Mouse (Mus musculus): ENCODE data around the gene Scg5. TPM values are rescaled to one million over a fixed set of nuclear protein-coding genes. Genes with fewer than 3 reads are reported as not detected.

Gene Scg5
- polyA plus RNA-seq, 1 experiment from 2014 or later, result 0.61 TPM

DNA sequence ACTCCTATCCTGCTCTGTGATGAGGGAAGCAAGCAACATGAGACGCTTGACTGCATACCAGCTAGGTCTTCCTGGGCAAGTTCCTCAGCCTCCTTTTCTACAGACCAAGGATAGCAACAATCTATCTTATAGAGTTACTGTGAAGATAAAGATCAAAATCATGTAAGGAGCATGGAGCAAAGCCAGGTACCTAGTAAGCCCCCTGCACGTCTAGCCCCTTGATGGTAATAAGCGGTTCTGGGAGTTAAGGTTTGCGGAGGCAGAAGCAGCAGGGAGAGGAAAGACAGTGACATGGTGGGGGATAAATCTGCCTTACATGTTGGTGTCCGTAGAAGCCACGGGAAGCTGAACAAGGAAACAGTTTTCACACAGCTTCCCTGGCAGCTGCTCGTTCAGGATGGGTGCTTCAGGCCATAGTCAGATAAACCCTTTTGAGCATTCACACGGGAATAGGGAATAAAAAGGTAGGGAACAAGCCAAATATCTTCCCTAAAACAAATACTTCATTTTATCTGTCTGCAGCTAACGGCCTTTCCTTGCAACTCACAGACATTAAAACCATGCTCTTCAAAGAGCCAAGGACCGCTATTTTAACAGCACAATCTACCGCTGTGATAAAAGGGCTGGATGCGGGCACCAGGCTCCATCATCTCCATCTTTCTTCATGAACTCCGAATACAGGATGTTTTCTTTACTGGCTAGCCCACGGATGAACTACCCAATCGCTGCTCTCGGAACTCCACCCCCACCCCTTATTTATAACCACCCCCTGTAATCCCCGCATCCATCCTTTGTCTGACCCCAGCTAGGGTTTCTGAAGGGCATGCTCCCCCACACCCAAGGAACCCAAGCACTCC lies 607 bp downstream of the Scg5 start:
- Histone ChIP-seq H3K27ac (no peak overlapping the region), H3K4me1 (peaks cover 11% of the 10 kb centered on the region), H3K9me3 (replicated peaks) (no peaks in the 10 kb centered on the region), H3K4me3 (peak overlapping the region; percentile 47), H3K36me3 (peaks cover 26% of the 10 kb centered on the region), H3K27me3 (ENCODE audit: low read depth, poor library complexity, severe bottlenecking) (no peaks in the 10 kb centered on the region)
- 23% methylated on average over 17 of the region's 17 CpGs for WGBS
- DNase-seq (ENCODE audit: low spot score), result no peak

DNA sequence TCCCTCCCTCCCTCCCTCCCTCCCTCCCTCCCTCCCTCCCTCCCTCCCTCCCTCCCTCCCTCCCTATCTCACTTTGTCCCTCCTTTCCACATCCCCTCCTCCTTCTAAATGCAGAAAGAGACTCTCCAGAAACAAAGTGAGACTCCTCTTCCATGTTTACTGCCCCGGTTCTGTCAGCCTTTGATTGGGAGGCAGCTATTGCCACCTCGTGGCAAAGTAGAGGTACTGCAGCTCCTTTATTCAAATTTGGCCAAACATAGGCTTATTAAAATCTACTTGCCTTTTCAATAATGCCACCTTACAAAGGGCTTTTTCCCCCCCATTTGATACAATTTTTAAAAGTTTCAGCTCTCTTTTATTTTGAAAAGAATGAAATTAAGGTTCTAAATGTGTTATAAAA lies 5.0 kb downstream of the Scg5 start:
- no peak overlapping the region for H3K4me3 ChIP-seq
- H3K9me3 ChIP-seq (replicated peaks), result no peaks in the 10 kb centered on the region
- H3K36me3 ChIP-seq, result no peaks in the 10 kb centered on the region
- H3K4me1 ChIP-seq, result peaks cover 9% of the 10 kb centered on the region
- no peak overlapping the region for H3K27ac ChIP-seq
- 0% methylated on average over 2 of the region's 2 CpGs for WGBS
- DNase-seq (ENCODE audit: low spot score), result peak; percentile 58
- no peaks in the 10 kb centered on the region for H3K27me3 ChIP-seq (ENCODE audit: low read depth, poor library complexity, severe bottlenecking)

DNA sequence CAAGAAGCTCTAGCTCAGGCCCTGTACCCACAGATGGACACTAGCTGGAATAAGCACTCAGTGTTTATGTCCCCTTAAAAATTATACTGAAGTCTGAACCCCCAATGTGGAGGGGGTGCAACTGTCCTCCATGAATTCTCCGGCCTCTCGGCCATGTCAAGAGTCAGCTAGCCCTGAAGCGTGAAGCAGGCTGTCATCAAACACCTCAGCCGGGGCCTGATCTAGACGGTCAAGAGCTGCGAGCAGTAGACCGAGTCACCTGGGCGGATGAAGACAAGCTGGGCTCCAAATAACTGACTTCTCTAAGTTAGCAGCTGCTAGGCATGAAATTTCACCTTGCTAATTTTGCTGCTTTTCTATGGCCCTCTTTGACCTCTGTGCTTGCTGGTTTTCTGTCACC lies 6.6 kb downstream of the Scg5 start:
- no peaks in the 10 kb centered on the region for H3K36me3 ChIP-seq
- no peak overlapping the region for H3K27ac ChIP-seq
- no peak for DNase-seq (ENCODE audit: low spot score)
- 96% methylated on average over 8 of the region's 8 CpGs for WGBS
- 0 out of 2 replicates have a peak, but pooled peaks cover 3% of the 10 kb centered on the region for H3K4me1 ChIP-seq
- no peaks in the 10 kb centered on the region for H3K9me3 ChIP-seq (replicated peaks)
- no peak overlapping the region for H3K4me3 ChIP-seq
- no peaks in the 10 kb centered on the region for H3K27me3 ChIP-seq (ENCODE audit: low read depth, poor library complexity, severe bottlenecking)

DNA sequence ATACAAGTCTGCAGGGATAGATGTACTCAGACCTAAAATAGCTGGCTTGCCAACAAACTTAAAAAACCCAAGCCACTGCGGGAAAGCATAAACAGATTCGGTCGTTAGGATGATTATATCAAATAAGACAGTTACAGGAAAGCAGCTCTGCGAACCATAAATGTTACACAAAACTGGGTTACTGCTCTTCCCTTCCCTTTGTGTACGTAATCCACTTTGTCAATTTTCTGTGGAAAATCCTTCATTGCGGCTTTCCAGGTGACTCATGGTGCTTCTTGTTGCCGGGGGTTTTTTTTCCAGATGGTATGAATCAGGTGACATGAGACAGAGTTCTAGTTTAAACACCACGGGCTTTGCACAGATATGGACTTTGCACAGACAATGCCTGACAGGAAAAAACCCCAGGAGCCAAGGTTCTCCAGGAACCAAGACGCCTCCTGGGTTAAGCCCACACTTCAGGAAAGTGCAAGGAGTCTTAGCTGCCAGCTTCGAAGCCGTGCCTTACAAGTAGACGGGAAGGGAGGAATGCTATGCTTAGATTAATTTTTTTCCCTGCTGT lies 7.7 kb downstream of the Scg5 start:
- Histone ChIP-seq H3K9me3 (replicated peaks) (no peaks in the 10 kb centered on the region), H3K27me3 (ENCODE audit: low read depth, poor library complexity, severe bottlenecking) (no peaks in the 10 kb centered on the region), H3K27ac (no peak overlapping the region), H3K4me1 (0 out of 2 replicates have a peak, but pooled peaks cover 3% of the 10 kb centered on the region), H3K4me3 (no peak overlapping the region), H3K36me3 (no peaks in the 10 kb centered on the region)
- no peak for DNase-seq (ENCODE audit: low spot score)
- WGBS, result 85% methylated on average over 12 of the region's 12 CpGs

DNA sequence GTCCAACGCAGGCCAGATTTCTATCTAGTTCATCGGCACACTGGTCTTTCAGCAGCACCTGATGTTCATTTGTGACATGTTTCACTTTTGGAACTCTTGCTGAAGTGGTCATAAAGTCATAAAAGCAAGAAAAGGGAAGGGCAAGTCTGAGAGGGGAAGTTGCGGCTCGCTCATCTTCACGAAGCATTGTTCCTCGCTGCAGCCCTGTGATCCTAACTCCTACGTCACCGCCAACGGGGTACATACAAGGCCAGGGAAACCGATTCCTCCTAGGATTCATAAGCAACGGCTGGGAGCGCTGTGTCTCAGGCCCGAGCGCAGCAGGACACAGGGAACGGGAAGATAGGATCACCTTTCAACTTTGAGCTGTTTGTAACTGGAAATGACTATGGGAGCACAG lies 8.8 kb downstream of the Scg5 start:
- Histone ChIP-seq H3K36me3 (no peaks in the 10 kb centered on the region), H3K4me1 (0 out of 2 replicates have a peak, but pooled peaks cover 3% of the 10 kb centered on the region), H3K27me3 (ENCODE audit: low read depth, poor library complexity, severe bottlenecking) (no peaks in the 10 kb centered on the region), H3K9me3 (replicated peaks) (no peaks in the 10 kb centered on the region), H3K4me3 (no peak overlapping the region), H3K27ac (no peak overlapping the region)
- 93% methylated on average over 15 of the region's 15 CpGs for WGBS
- DNase-seq (ENCODE audit: low spot score), result no peak

DNA sequence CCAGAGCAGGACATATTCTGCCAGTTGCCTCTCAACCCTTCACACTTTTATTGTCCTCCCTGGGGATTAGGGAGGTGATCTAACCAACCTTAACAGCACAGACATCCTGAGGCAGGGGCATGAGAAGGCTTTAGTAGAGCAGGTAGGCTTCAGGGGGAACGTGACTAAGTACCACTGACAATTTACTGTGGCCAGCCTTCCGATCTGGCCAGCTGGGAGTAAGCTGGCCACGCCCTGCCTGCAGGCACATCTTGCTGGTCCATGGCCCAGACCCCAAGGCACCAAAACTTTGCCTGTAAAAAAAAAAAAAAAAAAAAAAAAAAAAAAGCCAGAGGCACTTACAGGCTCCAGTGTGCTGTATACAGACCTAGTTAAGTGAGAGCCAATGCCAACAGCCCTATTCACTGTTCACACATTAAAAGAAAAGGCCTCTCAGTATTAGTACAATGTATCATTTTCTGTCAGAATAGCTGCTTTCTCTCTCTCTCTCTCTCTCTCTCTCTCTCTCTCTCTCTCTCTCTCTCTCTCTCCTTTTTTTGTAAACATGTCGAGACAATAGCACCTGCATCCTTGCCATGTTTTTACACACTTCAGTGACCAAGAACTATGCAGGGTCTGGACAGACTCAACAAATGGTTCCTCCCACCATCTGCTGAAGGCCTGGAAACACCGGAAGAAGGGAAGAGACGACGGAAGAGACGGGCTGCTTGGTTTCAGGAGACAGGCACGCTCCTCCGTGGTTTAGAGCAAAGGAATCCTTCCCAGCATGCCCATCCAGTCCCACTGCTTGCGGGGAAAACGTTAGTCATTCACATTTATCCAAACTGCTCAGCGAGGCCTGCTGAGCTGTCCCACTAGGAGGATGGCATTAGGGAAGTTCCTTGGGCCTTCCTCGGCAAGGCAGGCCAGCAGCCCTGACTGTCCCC lies 11.0 kb downstream of the Scg5 start:
- no peak overlapping the region for H3K27ac ChIP-seq
- no peaks in the 10 kb centered on the region for H3K36me3 ChIP-seq
- WGBS, result 82% methylated on average over 14 of the region's 14 CpGs
- no peaks in the 10 kb centered on the region for H3K27me3 ChIP-seq (ENCODE audit: low read depth, poor library complexity, severe bottlenecking)
- H3K4me3 ChIP-seq, result no peak overlapping the region
- DNase-seq (ENCODE audit: low spot score), result no peak
- no peaks in the 10 kb centered on the region for H3K9me3 ChIP-seq (replicated peaks)
- 0 out of 2 replicates have a peak, but pooled peaks cover 3% of the 10 kb centered on the region for H3K4me1 ChIP-seq

- 23% methylated on average over 9 of the region's 9 CpGs for WGBS
- Histone ChIP-seq H3K27ac (no peak overlapping the region), H3K36me3 (no peaks in the 10 kb centered on the region), H3K4me1 (peaks cover 7% of the 10 kb centered on the region), H3K9me3 (replicated peaks) (no peaks in the 10 kb centered on the region), H3K27me3 (ENCODE audit: low read depth, poor library complexity, severe bottlenecking) (no peaks in the 10 kb centered on the region), H3K4me3 (no peak overlapping the region)
- DNase-seq (ENCODE audit: low spot score), result peak; percentile 90
These were observed 21.3 kb downstream of the Scg5 start for GRCm38 (mm10) chr2:113807640-113808039.

DNA sequence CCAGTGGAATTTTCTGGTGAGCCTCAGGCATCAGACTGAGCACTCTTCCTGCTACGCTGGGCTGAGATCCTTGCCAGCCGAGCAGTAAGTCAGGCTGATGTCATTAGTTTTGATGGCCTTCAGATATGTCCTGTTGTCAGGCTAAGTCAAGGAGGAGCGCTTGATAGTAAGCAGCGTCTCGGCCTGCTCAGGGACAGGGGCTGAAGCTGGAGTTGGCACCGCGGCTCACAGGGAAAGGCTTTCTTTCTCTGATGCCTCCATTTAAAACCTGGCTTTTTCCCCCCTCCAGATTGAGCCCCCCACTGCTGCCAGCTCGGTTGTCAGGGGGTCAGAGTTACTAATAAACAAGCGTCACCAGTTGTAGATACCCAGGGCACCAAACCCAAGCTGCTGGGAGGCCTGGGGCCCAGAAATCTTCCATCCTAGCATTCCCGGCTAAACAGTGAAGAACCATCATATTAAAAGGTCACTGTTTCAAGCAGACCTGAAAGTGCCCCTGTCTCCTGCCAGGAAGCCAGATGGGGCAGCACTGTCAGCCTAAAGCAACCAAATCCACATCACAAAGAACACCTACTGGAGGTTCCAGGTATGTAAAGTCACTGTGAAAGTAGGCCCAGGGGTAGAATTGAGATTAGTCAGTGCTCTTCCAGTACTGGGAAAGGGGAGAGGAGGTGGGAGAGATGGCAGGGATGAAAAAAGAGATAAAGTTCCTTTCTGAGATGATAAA lies 21.9 kb downstream of the Scg5 start:
- WGBS, result 64% methylated on average over 10 of the region's 10 CpGs
- H3K4me1 ChIP-seq, result peaks cover 7% of the 10 kb centered on the region
- peak overlapping the region; percentile 42; the same call in 1 of the 2 replicates for H3K27ac ChIP-seq
- H3K27me3 ChIP-seq (ENCODE audit: low read depth, poor library complexity, severe bottlenecking), result no peaks in the 10 kb centered on the region
- H3K9me3 ChIP-seq (replicated peaks), result no peaks in the 10 kb centered on the region
- no peaks in the 10 kb centered on the region for H3K36me3 ChIP-seq
- H3K4me3 ChIP-seq, result no peak overlapping the region
- DNase-seq (ENCODE audit: low spot score), result no peak

DNA sequence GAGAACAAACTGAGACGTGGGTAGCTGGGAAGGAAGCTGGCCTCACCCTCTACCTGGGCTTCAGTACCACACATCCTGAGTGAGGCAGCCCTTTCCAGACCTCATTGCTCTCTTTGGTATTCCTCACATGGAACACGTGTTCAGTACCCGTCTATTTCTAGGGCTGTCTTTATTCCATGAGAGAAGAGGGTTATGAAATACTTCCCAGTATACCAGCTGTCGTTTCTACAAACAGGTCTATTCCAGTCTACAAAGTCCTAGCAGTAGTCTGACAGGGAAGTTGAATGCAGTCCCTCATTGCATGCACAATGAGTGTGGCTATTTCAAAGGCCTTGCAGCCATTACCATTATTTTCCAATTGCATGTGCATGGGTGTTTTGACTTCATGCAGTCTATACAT lies 23.2 kb downstream of the Scg5 start:
- Histone ChIP-seq H3K4me3 (no peak overlapping the region), H3K4me1 (peaks cover 9% of the 10 kb centered on the region), H3K27me3 (ENCODE audit: low read depth, poor library complexity, severe bottlenecking) (no peaks in the 10 kb centered on the region), H3K36me3 (no peaks in the 10 kb centered on the region), H3K27ac (no peak overlapping the region), H3K9me3 (replicated peaks) (no peaks in the 10 kb centered on the region)
- no peak for DNase-seq (ENCODE audit: low spot score)
- 93% methylated on average over 4 of the region's 4 CpGs for WGBS

DNA sequence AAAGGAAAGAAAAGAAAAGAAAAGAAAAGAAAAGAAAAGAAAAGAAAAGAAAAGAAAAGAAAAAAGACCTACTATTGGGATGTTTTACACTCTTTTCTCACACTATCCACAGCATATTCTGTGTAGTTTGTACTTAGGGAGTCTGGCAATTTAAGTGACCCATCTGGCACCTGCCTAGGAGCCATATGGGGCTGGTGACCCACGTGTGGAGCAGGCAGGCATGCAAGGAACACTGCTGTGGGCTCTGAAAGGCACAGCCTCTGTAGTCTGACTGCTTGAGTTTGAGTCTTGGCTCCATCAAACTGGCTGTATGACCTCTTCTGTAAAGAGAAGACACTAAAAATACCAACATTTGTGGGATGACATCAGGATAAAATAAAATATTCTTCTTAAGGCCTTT lies 25.2 kb downstream of the Scg5 start:
- Histone ChIP-seq H3K36me3 (no peaks in the 10 kb centered on the region), H3K4me1 (peaks cover 14% of the 10 kb centered on the region), H3K9me3 (replicated peaks) (no peaks in the 10 kb centered on the region), H3K27me3 (ENCODE audit: low read depth, poor library complexity, severe bottlenecking) (no peaks in the 10 kb centered on the region), H3K4me3 (no peak overlapping the region), H3K27ac (no peak overlapping the region)
- no peak for DNase-seq (ENCODE audit: low spot score)
- 40% methylated on average over 1 of the region's 1 CpGs for WGBS

- DNase-seq (ENCODE audit: low spot score), result no peak
- Histone ChIP-seq H3K27me3 (ENCODE audit: low read depth, poor library complexity, severe bottlenecking) (no peaks in the 10 kb centered on the region), H3K27ac (peak overlapping the region; percentile 50; the same call in 1 of the 2 replicates), H3K9me3 (replicated peaks) (no peaks in the 10 kb centered on the region), H3K4me3 (no peak overlapping the region), H3K36me3 (no peaks in the 10 kb centered on the region), H3K4me1 (peaks cover 11% of the 10 kb centered on the region; the same call in 1 of the 2 replicates)
- WGBS, result 53% methylated on average over 5 of the region's 5 CpGs
These were observed 28.1 kb downstream of the Scg5 start for GRCm38 (mm10) chr2:113800846-113801245.

DNA sequence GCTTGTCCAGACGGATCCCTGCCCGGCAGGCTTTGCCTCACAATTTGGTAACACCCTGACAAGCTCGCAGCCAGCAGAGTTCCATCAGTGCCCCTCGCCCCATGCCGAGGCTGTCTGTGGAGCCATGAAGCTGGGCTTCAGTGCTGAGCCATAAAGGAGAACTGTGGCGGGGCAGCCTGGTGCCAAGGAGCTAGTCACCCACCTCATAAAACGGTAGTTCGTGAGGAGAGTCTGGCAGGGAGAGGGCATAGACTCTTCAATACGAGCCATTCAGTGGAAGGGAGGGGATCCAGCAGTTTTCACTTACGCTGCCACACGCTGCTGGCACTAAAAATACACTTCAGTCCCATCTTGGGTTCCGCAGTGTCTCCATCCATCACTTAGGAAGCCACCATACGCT lies 30.3 kb downstream of the Scg5 start:
- Histone ChIP-seq H3K4me3 (no peak overlapping the region), H3K27ac (0 out of 2 replicates have a peak overlapping the region, but pooled peaks have one; percentile 1), H3K9me3 (replicated peaks) (no peaks in the 10 kb centered on the region), H3K36me3 (no peaks in the 10 kb centered on the region), H3K4me1 (peaks cover 15% of the 10 kb centered on the region; the same call in 1 of the 2 replicates), H3K27me3 (ENCODE audit: low read depth, poor library complexity, severe bottlenecking) (no peaks in the 10 kb centered on the region)
- WGBS, result 75% methylated on average over 13 of the region's 13 CpGs
- DNase-seq (ENCODE audit: low spot score), result no peak
